Mouse (Mus musculus) right cerebral cortex, postnatal 10 days (tissue): ENCODE results near the gene Gprc6a.

Experiments
- DNase-seq, 2 experiments: peaks; one replicate each; pipeline ENCODE4 v3.0.0; 2021; ENCODE audit warnings: low spot score in 2 of 2

Gene Gprc6a

DNA sequence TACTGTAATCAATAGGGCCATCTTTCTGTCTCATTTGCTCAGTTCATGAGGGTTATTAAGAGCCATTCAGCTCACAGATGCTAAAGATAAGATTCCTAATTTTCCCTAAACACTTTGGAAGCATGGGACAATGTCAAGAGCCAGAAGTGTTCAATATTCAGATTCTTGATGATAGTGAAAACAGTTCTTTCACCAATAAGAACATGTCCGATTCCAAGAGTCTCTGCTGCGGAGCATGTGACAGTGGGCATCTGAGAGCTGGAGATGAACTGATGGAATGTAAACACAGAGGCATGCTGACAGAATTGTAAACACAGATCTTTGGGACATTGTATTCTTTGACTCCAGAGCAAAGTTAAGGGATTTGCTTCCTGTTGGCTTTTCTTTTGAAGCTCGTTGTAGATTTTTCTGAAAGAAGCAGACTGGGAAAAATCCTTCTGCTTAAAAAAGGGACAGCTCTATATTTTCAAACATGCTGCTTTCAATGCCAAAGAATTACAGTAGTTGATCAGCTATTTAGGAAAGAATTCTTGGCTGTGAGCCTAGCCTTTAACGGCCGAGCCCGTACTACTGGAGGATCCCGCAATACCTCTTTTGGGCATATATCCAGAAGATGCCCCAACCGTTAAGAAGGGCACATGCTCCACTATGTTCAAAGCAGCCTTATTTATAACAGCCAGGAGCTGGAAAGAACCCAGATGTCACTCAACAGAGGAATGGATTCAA is at the start of gene Gprc6a:
TSS of gene Gprc6a (minus strand) at position 51 of the 726 bp plus-strand sequence.
- DNase-seq = no peak

DNA sequence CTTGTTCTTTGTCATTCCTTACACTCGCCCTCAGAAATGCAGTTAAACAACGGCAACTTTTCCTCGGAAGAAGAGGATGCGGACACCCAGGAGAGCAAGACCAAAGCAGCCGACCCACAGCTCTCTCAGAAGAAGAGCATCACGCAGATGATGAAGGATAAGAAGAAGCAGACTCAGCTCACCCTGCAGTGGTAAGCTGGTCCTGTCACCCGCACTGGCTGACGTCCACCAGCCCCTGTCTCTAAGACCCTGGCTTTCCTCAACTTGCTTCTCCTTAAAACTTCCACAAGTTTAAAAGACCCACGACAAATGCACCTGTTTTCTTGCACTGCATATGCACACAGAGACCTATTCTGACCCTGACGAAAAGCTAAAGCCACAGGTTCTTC is 47.0 kb upstream of the Gprc6a start:
- DNase-seq = no peak

DNA sequence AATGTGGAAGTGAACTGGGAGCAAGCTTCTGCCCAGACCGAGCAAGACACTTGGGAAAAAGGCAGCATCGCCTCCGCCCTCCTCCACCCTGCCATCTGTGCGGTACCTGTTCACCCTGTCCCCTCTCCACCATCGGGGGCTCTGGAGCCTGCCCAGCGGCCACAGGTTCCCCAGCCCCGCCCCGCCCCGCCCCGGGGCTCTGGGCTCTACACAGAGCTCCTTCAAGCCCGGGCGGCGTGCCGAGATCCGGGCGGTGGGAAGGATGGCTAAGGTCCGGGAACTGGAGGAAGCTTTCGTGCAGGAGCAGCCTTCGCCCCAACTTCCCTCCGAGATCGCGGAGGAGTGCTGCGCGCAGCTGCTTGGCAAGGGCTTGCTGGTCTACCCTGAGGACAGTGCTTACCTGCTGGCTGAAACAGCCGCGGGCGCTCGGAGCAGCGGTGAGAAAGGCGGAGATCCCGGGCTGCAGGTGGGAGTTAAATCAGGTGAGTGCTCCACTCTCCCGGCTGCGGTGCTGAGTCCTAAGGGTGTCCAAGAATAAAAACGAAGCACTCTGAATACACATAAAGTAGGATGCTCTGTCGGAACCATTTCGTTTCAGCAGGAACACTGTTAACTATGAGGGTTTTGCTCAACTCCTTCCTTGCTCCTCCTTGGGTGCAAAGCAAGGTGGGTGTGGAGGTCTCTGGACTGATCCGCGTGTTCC is 46.4 kb upstream of the Gprc6a start, which contains the start of gene Rfx6:
TSS of gene Rfx6 (plus strand) at position 209 of the 703 bp plus-strand sequence.
- peak in 1 of 2 experiments; percentile 24 for DNase-seq

DNA sequence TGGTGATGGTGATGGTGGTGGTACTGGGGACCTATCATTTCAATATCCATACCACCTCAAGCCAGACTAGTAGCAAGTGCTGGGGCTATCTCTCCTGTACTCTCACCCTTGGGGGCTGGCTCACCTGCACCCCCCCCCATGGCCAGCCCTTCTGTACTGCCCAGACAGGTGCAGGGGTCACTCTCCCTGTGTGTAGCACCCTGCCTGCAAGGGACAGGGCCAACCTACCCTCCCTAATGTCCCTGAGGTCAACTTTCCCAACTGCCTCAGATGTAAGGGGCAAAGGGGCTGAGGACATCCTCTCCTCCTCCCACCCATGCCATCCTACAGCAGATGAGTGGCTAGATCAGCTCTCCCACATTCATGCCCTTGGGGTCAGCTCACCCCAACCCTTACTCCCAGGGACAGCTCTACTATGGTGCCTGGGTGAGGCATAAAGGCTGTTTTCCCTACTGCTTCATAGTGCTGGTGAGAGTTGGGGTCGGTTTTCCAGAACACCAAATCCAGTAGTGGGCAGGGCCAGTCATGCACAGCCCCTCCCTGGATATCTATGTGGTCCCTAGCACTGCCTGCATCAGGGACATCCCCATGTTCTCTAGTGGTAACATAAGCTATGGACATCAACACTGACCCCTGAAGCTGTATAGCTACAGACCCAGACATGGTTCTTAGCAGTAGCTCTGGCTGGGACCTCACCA is 41.0 kb upstream of the Gprc6a start:
- DNase-seq = no peak

DNA sequence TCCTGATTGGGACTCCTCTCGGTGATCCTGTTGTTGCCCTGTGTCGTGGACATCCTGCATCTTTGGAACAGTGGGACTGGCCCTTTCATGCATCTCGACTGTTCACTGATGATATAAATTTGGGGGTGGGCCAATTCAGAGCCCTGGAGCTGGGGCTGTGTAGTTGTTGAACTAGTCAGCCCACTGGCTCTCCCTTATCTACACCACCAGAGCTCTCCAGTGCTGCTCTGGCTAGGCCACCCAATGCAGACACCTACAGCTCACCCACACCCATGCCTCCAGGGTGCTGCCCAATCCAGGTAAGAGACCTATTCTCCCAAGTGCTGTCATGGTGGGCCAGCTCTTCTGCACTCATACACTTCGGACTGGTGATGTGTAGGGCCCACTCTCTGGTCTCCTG is 40.3 kb upstream of the Gprc6a start:
- no peak for DNase-seq

DNA sequence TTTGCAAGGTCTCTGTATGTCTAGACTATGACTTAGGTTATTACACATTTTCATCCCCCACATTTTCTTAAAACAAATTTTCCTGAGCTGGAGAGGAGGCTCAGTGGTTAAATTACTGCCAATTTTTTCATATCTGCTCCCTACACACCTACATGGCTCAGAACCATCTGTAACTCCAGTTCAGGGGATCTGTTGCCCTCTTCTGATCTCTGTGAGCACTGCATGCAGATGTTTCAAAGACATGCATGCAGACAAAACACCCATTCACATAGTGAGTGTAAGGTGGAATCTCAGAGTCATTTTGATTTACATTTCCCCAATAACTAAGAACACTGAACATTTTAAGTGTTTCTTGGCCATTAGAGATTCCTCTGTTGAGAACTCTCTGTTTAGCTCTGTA is 38.1 kb upstream of the Gprc6a start:
- DNase-seq = no peak

DNA sequence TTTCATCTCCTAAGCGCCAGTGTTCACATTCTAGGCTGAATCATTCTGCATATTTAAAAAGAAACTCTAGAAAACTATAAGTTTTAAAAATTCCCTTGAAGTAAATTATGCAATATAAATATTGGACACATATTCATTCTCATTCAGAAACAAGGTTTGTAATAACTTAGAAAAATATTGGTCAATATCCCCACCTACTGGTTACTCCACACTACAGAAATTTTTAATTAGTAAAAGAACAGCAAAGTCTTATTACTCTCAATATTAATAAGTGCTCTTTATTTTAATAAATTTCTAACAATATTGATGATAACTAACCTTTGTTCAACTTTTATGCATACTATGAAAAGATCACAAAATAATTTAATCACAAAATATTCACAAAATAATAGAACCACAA is 26.1 kb upstream of the Gprc6a start:
- DNase-seq = no peak

DNA sequence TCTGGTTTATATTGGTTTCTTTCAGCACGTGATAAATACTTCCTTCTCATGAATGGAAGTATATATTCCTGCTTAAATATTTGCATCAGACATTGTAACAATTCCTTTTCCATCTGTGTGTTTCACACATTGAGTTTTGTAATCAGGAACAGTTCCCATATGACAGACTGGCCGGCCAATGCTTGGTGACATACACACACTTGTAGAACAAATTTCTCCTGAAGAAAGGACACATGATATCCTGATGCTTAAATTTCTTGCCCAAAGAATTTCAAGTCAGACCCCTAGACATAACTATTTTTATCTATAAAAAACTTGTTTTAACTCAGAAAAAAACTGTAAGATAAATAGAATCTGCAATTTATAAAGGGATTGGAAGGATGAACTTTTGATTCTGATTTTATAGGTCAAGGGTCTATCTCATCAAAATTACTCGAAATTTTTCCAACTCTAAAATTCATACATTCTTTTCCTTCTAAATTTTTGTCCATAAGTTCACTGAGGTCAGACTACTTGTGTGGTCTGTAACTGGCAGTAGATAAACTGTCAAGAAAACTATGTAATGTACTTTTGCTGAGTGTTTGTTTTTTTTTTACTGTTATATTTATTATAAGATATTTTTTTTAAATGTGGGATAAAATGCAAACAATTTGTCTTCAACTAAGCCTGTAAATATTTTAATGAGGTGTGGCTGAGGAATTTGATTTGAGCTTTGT is 18.4 kb upstream of the Gprc6a start:
- DNase-seq = no peak

DNA sequence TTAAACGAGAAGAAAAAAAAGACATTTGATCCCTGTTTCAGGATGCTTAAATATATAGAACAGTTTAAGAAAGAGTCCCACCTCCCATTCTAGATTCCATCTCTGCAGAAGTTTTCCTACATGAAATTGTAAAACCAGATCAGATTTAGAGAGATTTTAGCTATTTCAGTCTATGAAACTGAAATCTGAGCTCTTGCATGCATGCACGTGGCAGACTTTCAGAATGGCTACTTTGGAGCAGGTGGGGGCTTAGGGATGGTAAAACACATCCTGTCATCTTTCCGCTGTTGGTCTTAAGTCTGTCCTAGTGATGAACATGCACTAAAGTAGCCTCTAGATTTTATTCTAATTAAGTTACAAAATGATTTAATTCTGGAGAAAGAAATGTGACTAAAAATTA is 10.1 kb downstream of the Gprc6a start:
- DNase-seq = no peak

DNA sequence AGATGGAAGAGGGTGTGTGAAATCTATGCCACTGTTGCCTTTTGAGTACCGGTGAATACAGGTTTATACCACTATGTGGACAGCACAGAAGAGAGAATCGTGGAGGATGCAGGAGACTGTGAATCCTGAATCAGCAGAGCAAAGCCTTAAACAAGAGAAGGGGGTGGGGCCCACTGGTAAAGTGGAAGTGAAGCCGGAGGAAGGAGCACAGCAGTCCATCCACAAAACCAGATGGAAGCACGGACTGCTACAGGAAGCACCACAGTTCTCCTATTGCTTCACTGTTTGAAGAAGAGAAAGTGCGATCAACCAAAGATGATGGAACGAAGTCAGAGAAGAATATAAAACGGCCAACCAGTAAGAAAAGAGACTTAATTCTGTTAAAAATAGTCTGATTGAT is 11.1 kb downstream of the Gprc6a start:
- no peak for DNase-seq

DNA sequence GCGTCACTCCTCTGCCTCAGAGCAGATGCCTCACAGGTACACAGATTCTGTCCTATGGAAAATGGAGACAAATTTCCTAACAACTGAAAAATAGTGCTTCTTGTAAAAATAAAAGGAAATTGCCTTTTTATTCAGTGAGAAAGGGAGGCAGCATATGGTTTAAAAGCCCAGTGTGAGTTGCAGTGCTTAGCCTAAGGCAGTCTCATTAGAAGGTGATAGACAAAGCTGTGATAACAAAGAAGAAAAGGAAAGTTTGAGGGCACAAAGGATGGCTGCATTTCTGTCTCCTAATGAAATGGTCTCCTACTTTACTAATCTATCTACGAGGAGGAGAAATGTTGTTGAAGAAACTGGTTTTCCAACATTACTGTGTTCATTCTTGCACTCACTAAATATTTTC is 12.7 kb downstream of the Gprc6a start:
- DNase-seq = no peak

DNA sequence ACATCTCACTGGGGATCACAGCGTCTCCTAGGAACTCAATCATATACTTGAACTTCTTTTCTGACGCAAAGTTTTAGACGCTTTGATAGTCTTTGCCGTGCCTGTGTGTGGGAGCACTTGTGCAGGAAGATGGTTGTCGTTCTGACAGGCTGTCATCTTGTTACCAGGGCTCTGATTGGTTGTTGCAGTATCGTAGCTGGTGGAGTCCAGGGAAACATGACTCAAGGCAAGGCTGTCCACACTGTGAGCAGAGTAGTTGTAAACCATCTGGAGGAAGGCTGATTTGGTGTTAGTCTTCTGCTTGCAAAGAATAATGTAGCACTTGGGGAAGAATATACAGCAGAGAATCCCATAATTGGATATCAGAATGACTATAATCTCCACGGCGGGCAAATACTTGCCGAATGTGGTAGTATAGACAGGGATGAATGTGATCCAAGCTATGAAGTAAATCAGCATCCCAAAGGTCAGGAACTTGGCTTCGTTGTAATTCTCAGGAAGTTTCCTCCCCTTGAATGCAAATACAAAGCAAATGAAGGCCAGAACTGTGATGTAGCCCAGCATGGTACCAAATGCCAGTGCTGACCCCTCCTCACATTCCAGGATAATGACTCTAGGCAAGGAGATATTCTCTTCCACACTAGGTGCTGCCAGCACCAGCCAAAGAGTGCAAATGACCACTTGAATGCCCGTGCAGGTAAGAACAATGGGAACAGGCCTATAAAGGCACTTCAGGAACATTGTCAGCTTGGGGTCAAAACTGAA is 16.3 kb downstream of the Gprc6a start:
- DNase-seq = no peak

DNA sequence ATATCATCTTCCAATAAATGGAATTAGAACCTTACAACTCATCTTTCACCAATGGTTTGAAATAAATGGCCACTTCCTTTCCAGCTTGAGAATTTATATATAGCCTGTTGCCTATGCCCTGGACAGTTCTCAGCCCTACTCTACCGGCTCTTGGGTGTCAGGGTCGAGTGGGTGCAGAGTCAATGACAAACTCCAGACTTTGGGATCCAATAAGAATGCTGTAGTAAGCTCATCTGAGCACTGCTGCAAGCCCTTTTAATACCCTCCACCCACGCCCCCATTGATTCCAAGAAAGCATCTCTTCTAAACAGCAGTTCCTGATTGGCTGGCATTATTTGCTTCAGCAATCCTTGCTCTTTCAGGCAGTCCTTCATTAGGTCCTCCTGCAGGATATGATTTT is 17.8 kb downstream of the Gprc6a start:
- no peak for DNase-seq

DNA sequence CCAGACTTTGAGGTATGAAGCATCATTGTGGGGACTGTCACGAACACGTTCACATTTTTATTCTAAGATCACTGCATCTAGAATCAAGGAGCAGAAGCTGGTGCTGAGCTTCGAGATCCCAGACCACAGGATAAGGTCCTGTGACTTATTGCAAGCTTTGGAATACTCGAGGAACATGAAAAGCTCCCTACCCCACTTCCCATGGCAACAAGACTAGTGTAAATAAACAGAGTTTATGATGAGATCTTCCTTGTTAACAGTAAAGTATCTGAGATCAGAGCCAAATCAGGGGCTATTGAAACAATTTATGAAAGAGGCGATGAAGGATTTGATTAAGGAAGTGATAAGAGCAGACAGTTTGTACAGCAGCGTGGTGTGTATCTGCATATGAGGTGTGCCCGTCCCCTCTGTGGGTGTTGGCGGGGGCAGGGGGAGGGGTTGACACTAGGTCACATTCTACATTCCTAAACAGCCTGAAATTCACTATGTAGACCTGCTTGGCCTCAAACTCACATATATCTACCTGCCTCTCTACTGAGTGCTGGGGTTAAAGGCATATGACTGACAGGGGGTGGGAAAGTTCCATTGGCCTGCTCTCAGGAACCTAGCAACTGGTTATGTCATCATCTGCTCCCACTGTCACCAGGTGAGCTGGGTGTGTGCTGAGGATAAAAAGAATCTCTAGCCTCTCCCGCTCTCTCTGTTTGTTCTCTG is 19.1 kb downstream of the Gprc6a start:
- no peak for DNase-seq

DNA sequence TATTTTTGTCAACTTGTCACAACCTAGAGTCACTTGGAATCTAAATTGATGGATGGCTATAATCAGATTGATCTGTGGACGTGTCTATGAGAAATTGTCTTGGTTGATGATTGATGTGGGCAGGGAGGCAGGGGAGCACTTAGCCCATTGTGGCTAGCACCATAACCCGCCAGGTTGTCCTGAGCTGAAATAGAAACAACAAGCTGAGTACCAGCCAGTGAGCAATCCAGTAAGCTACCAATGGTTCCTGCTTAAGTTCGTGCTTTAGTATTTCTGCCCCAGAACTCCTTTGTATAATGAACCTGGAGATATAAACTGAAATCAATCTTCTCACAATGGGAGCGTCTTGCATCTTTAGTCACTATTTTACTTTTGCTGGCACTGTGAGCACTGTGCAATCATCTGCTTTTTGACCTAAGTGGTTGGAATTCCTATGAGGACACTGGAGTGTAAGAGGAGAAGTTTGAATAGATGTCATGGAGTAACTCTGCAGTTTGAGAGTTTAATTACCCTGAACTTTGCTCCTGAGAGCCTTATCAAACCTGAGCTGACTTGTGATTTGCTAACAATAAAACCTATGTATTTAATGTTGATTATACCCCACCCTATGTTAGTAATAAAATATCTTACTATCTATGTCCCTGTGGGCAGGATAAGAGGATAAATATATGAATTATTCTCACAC is 21.4 kb downstream of the Gprc6a start:
- no peak for DNase-seq

DNA sequence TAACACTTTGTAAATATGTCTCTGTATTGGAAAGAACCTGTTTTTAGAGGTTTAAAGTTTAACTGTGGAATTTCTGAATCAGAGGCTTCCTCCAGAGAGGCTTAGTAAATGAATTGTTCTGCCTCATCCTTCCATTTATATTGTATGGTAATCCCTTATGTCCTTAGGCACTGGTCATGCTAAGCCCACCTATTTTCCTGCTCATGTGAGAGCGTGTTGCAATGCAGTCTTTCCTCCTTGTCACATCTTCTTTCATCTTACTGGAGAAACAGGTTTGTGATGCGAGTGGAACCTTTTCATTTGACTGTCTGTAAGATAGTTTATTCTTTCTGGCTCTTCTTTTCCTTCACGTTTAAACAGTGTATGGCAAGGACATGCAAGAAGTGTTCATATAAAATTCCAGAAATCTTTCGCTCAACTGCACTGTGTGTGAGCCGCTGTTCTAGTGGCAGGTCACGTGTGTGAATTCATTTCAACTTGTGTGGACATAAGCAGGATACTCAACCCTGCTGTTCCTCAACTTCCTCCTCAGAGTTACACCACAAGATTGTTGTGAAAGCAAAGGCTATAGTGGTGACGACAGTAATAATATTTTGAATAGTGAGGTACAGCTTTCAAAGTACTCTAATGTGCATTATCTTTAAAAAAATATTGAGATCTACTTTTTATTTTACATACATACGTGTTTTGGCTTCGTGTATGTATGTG is 34.2 kb downstream of the Gprc6a start:
- no peak for DNase-seq

DNA sequence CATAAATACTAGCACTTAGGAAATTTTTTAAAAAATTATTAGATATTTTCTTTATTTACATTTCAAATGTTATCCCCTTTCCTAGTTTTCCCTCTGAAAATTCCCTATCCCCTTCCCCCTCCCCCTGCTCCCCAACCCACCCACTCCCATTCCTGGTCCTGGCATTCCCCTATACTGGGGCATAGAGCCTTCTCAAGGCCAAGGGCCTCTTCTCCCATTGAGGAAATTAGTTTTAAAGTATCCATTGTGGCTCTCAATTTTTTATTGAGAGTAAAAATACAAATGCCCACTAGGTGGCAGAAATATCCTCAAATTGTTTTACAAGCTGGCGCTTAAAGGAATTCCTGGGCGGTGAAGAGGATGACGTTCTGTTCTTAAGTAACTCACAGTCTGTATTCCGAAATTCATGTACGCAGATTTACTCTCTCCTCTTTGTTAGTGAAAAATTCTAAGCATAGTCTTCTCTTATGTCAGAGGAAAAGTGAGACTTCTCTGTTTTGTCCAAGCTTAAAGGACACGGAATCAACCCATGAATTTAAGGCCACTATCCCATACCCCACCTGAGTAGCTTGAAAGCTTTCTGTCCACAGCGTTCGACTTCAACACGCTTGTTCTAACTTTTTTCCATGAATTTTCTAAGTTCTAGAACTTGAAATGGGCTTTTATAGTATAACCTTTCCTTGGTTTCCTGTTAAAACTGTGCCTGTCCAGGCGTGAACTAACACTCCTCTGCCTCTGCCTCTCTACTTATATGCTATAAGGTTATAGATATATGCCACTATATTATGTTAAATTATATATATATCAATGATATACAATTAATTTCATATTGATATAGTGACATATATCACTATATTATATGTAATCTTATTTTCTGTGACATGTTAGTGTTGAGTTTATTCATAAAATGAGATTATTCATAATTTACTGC is 36.0 kb downstream of the Gprc6a start:
- peak in 1 of 2 experiments; percentile 21 for DNase-seq

DNA sequence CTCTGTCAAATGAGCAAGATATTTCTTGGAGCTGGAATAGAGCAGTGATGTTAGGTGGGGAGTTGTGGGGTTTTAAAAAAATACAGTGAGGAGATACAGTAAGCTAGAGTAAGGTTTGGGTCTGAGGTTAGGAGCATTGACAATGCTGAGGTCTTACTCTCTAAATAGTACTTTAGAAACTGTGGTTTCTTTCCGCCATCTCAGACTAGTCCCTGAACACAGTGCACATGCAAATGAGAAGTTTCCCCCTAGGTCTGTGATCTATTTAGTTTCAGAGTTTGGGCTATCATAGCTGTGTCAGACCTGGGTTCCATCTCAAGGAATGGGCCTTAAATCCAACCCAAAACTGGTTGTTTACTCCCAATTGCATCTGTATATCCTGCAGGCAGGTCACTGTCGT is 39.7 kb downstream of the Gprc6a start:
- no peak for DNase-seq
